Mouse (Mus musculus): ENCODE data around the gene Stx8. TPM values are rescaled to one million over a fixed set of nuclear protein-coding genes. Genes with fewer than 3 reads are reported as not detected.

Stx8 gene
- total RNA-seq, 1 experiment from 2014 or later = 55.2 TPM

GRCm38 (mm10) chr11:68117878-68118660, 152.1 kb downstream of the Stx8 start:
- ATAC-seq (replicated peaks; ENCODE audit: insufficient number of reproducible peaks, low FRiP score, low TSS enrichment, poor library complexity, severe bottlenecking) = no peak

GRCm38 (mm10) chr11:68118679-68119078, 152.7 kb downstream of the Stx8 start:
- ATAC-seq (replicated peaks; ENCODE audit: insufficient number of reproducible peaks, low FRiP score, low TSS enrichment, poor library complexity, severe bottlenecking) = no peak

DNA sequence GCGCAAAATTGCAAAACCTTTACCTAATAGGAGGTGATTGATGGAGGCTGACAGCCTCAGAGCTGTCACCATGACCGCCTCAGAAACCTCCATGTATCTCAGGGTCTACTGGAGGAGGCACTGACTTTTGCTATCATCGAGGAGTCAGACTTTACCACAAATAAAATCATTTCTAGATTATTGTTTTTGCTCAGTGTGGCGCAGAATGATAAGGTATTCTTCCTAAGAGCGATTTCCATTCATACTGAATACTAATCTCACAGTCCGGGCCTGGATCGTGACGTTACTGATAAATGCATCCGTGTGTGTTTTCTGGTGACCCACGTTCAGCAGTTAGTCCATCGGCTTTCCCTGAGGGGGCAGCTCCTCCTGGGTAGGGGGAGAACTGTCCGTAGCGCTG, 153.1 kb downstream of the Stx8 start:
- no peak for ATAC-seq (replicated peaks; ENCODE audit: insufficient number of reproducible peaks, low FRiP score, low TSS enrichment, poor library complexity, severe bottlenecking)

- ATAC-seq (replicated peaks; ENCODE audit: insufficient number of reproducible peaks, low FRiP score, low TSS enrichment, poor library complexity, severe bottlenecking) = no peak
Observed at GRCm38 (mm10) chr11:68121260-68121659, 155.3 kb downstream of the Stx8 start.

- no peak for ATAC-seq (replicated peaks; ENCODE audit: insufficient number of reproducible peaks, low FRiP score, low TSS enrichment, poor library complexity, severe bottlenecking)
Observed at GRCm38 (mm10) chr11:68121660-68122059, 155.7 kb downstream of the Stx8 start.

- no peak for ATAC-seq (replicated peaks; ENCODE audit: insufficient number of reproducible peaks, low FRiP score, low TSS enrichment, poor library complexity, severe bottlenecking)
Observed at GRCm38 (mm10) chr11:68126071-68126470, 160.1 kb downstream of the Stx8 start.

DNA sequence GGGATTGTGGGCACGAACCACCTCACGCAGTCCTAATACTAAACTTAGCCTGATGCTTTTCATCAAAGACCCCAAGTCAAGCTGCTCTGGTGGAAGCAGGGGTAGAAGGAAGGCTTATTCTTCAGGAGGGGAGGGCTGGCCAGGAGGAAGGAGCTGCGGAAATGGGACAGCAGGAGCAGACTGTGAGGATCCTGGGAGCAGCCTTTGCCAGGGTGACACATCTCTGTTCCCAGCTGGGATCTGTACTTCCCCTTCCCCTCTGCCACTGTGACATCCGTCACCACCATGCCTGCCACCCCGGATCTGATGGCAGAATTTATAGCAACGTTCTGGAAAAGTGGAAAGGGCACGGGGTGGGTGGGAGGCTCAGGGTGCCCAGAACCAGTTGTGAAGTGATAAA, 168.5 kb downstream of the Stx8 start:
- no peak for ATAC-seq (replicated peaks; ENCODE audit: insufficient number of reproducible peaks, low FRiP score, low TSS enrichment, poor library complexity, severe bottlenecking)

- ATAC-seq (replicated peaks; ENCODE audit: insufficient number of reproducible peaks, low FRiP score, low TSS enrichment, poor library complexity, severe bottlenecking) = no peak
Observed at GRCm38 (mm10) chr11:68135350-68135749, 169.4 kb downstream of the Stx8 start.

DNA sequence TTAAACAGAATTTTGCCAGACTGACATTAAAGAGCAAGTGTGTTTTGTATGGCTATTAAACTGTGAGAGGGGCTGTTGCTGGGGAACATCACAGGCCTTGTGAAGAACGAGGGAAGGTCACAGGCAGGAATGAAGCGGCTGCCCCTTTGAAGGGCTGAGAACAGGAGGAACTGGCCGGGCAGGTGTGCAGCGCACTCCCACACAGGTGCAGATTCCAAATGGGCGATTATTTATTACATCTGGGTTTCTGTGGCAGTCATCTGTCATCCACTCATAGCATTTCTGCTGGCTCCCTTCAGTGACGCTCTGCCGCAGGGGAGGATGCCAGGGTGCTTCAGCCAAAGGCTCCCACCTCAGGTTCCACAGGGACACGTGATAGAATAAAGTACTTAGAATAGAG, 170.7 kb downstream of the Stx8 start:
- no peak for ATAC-seq (replicated peaks; ENCODE audit: insufficient number of reproducible peaks, low FRiP score, low TSS enrichment, poor library complexity, severe bottlenecking)

DNA sequence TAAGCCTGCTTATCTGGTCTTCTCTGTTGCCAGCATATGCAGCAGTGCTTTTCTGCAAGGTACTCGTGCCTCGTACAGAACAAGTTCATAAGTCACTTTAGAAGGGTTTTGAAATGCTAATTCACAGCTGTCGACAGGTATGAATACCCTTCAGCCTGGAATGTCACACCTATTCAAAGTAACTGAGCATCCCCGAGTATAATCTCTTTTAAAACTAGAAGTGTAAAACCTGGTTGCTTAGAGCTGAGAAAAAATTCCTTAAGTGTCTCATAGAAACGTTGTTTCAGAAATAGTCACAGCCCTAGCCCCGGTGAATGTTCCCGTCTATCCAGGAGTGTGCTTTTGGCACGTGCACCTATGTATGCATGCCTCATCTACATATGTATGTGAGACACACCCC, 176.3 kb downstream of the Stx8 start:
- ATAC-seq (replicated peaks; ENCODE audit: insufficient number of reproducible peaks, low FRiP score, low TSS enrichment, poor library complexity, severe bottlenecking) = no peak

GRCm38 (mm10) chr11:68144235-68145065, 178.5 kb downstream of the Stx8 start:
- ATAC-seq (replicated peaks; ENCODE audit: insufficient number of reproducible peaks, low FRiP score, low TSS enrichment, poor library complexity, severe bottlenecking) = no peak

GRCm38 (mm10) chr11:68145066-68145585, 179.1 kb downstream of the Stx8 start:
- no peak for ATAC-seq (replicated peaks; ENCODE audit: insufficient number of reproducible peaks, low FRiP score, low TSS enrichment, poor library complexity, severe bottlenecking)

DNA sequence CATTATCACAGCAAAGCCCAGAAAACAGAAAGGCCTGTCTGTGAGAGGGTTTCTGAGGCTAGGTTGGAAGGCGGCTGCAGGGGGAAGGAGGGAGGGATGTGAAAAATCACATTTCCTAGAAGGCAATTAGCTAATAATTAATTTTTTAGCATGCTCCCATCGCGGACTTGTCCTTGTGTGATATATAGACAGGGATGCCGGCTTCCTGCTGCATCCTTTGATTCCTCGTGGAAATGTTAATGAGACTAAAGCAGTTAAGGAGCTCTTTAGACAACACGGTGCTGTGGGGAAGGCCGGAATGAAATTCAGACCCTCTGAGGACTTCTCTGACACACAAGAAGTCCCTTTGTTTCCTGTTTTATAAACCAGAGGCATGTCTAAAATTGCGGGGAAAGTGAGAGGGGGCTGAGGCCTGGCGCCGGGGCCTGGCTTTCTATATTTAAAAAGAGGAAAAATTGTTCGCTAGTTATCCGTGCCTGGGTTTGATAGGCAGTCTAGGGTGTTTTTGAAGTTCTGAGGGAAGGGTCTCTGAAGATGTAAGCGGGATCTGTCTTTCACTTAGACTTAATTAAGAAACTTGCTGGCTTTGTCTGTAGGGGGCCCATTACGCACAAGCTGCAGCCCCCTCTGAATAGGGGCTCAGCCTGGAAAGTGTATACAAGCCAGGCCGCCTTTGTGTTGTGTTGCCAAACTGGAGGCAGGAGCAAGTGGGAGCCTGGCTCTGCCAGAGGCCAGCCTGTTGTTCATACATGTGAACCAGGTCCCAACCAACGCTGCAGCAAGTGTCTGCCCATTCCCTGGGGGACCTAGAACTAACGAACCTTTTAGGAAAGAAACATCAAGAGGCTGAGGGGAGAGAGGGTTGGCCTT, 179.8 kb downstream of the Stx8 start:
- ATAC-seq (replicated peaks; ENCODE audit: insufficient number of reproducible peaks, low FRiP score, low TSS enrichment, poor library complexity, severe bottlenecking) = no peak

DNA sequence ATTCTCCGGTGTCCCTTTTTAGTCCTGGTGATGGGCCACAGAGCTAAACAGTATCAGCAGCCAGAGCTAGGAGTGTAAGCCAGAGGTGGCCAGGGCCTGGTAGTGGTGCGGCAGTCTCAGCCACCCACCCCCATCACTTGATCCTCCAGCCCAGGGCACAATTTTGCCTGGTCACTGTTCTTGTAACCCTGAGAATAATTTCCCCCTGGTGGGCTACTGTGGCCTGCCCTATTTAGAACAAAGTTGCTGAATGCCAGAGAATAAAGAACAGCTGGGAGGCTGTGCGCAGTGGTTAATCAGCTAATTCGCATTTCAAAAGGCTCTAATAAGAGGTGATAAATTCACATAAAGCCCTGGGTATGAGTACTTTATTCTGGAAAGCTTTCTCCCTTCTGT, 180.5 kb downstream of the Stx8 start:
- ATAC-seq (replicated peaks; ENCODE audit: insufficient number of reproducible peaks, low FRiP score, low TSS enrichment, poor library complexity, severe bottlenecking) = no peak

DNA sequence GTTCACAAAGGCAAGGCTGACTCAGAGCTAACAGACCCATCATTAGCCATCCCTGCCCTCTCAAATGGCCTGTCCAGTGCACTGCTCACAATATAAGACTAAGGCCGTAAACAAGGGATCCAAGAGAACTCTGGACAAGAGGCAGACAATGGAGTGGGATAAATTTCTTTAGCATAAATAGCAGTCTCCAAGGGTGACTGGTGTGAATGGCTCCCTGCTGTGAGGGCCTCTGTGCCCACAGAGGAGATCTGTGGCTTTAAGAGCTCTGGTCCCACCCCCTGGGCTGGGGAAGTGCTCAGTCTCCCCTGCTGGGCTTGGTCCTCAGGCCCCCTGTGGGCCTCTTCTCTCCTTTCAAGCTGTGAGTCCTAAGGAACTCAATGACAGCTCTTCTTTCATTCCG, 184.9 kb downstream of the Stx8 start:
- no peak for ATAC-seq (replicated peaks; ENCODE audit: insufficient number of reproducible peaks, low FRiP score, low TSS enrichment, poor library complexity, severe bottlenecking)

- ATAC-seq (replicated peaks; ENCODE audit: insufficient number of reproducible peaks, low FRiP score, low TSS enrichment, poor library complexity, severe bottlenecking) = no peak
Observed at GRCm38 (mm10) chr11:68155821-68156220, 189.8 kb downstream of the Stx8 start.

GRCm38 (mm10) chr11:68158166-68158565, 192.2 kb downstream of the Stx8 start:
- ATAC-seq (replicated peaks; ENCODE audit: insufficient number of reproducible peaks, low FRiP score, low TSS enrichment, poor library complexity, severe bottlenecking) = no peak

GRCm38 (mm10) chr11:68159867-68160266, 193.9 kb downstream of the Stx8 start:
- ATAC-seq (replicated peaks; ENCODE audit: insufficient number of reproducible peaks, low FRiP score, low TSS enrichment, poor library complexity, severe bottlenecking) = no peak

- ATAC-seq (replicated peaks; ENCODE audit: insufficient number of reproducible peaks, low FRiP score, low TSS enrichment, poor library complexity, severe bottlenecking) = no peak
Observed at GRCm38 (mm10) chr11:68164408-68164807, 198.4 kb downstream of the Stx8 start.

Measured in monocyte, adult 5-6 weeks (primary cell).